ENCODE assay signal across 30 mouse cellular contexts in the genomic region with DNA sequence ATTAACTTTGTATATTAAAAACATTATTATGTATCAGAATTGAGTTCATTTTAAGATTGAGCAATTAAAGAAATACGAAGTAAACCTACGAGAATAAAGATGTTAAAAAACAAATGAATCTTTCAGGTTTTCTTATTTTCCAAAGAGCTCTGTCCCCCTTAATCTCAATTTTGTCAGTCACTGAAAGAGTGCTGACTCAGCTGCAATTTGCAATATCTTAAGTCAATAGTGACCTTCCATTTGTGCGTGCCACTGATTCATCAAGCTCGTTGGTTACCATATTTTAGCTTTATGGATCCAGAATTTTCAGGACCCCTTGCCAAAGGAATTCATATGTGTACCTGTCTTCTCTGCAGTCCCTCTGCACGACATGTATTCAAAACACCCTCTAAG.
"Had no signal": no experiment of that assay in that cellular context is flagged by ENCODE, and none has a peak within 500 bp of the region (broad histone marks: within the 10 kb centered on the region; RNA-seq: fewer than 3 reads in every experiment).

No protein-coding gene starts in this region.

- H3K4me1 ChIP-seq: limb, embryonic 10.5 days; liver, embryonic 12.5 days; liver, embryonic 13.5 days; liver, embryonic 15.5 days; lung, embryonic 15.5 days; megakaryocyte, embryonic 14.5 days; midbrain, embryonic 10.5 days; midbrain, embryonic 12.5 days; midbrain, embryonic 13.5 days; midbrain, embryonic 15.5 days; neural tube, embryonic 12.5 days had no signal

- H3K9me3 ChIP-seq: limb, embryonic 10.5 days; limb, embryonic 12.5 days; limb, embryonic 13.5 days; limb, embryonic 15.5 days; liver, embryonic 12.5 days; liver, embryonic 13.5 days; liver, embryonic 15.5 days; lung, embryonic 15.5 days; megakaryocyte, embryonic 14.5 days; midbrain, embryonic 10.5 days; midbrain, embryonic 12.5 days; midbrain, embryonic 13.5 days; midbrain, embryonic 15.5 days; neural tube, embryonic 12.5 days had no signal

- H3K9ac ChIP-seq: limb, embryonic 12.5 days; limb, embryonic 13.5 days; limb, embryonic 15.5 days; liver, embryonic 12.5 days; liver, embryonic 13.5 days; liver, embryonic 14.5 days; liver, embryonic 15.5 days; liver, postnatal 0 days; lung, embryonic 14.5 days; lung, embryonic 15.5 days; midbrain, embryonic 12.5 days; midbrain, embryonic 13.5 days; midbrain, embryonic 15.5 days; neural tube, embryonic 12.5 days had no signal

- DNase-seq: left cerebral cortex, postnatal 4 days; liver; liver, embryonic 13.5 days; liver, postnatal 0 days; lung, adult 18-20 months; lung, adult 2 months; lung, postnatal 10 days; lung, postnatal 14 days; lung, postnatal 36 days; lung, postnatal 4 days; midbrain, embryonic 14.5 days had no signal

- H3K27ac ChIP-seq: limb, embryonic 10.5 days; limb, embryonic 12.5 days; limb, embryonic 13.5 days; limb, embryonic 15.5 days; liver, embryonic 12.5 days; liver, embryonic 13.5 days; liver, embryonic 14.5 days; liver, embryonic 15.5 days; lung, embryonic 15.5 days; macrophage; midbrain, embryonic 10.5 days; midbrain, embryonic 12.5 days; midbrain, embryonic 13.5 days; midbrain, embryonic 15.5 days; neural tube, embryonic 12.5 days had no signal

- H3K4me3 ChIP-seq: limb, embryonic 10.5 days; limb, embryonic 12.5 days; limb, embryonic 13.5 days; limb, embryonic 15.5 days; liver, embryonic 12.5 days; liver, embryonic 13.5 days; liver, embryonic 15.5 days; lung, embryonic 15.5 days; megakaryocyte, embryonic 14.5 days; midbrain, embryonic 10.5 days; midbrain, embryonic 12.5 days; midbrain, embryonic 13.5 days; midbrain, embryonic 15.5 days; myocyte; neural tube, embryonic 12.5 days had no signal

- H3K27me3 ChIP-seq: limb, embryonic 12.5 days; limb, embryonic 13.5 days; limb, embryonic 15.5 days; liver, embryonic 12.5 days; liver, embryonic 13.5 days; liver, embryonic 15.5 days; lung, embryonic 15.5 days; megakaryocyte, embryonic 14.5 days; midbrain, embryonic 12.5 days; midbrain, embryonic 13.5 days; midbrain, embryonic 15.5 days; neural tube, embryonic 12.5 days had no signal

- H3K4me2 ChIP-seq: limb, embryonic 12.5 days; limb, embryonic 13.5 days; limb, embryonic 15.5 days; liver, embryonic 11.5 days; liver, embryonic 12.5 days; liver, embryonic 13.5 days; liver, embryonic 15.5 days; lung, embryonic 14.5 days; lung, embryonic 15.5 days; midbrain, embryonic 11.5 days; midbrain, embryonic 12.5 days; midbrain, embryonic 13.5 days; midbrain, embryonic 15.5 days; neural tube, embryonic 12.5 days had no signal

- H3K36me3 ChIP-seq: limb, embryonic 10.5 days; limb, embryonic 12.5 days; limb, embryonic 13.5 days; limb, embryonic 15.5 days; liver, embryonic 12.5 days; liver, embryonic 13.5 days; liver, embryonic 15.5 days; lung, embryonic 15.5 days; midbrain, embryonic 10.5 days; midbrain, embryonic 12.5 days; midbrain, embryonic 13.5 days; midbrain, embryonic 15.5 days; neural tube, embryonic 12.5 days had no signal
